Mouse (Mus musculus) lung, postnatal 0 days (tissue): Measurements from ENCODE around the gene Ubald1.

Experiments used
- CTCF ChIP-seq: IDR thresholded peaks from 2 replicates; pipeline ENCODE4 v1.5.1; 2016; ENCODE audit warnings: antibody characterized with exemption, mild to moderate bottlenecking
- EP300 ChIP-seq: IDR thresholded peaks from 2 replicates; pipeline ENCODE4 v1.6.1; 2016; ENCODE audit warnings: antibody characterized with exemption, mild to moderate bottlenecking, control low read depth

GRCm38 (mm10) chr16:4912907-4913782, 33.0 kb upstream of the Ubald1 start:
- TF ChIP-seq CTCF (peak; percentile 39), EP300 (peak; percentile 35; the same call in 1 of the 2 replicates)
